Comparison of ENCODE assay signal across 8 mouse cellular contexts in the genomic region with DNA sequence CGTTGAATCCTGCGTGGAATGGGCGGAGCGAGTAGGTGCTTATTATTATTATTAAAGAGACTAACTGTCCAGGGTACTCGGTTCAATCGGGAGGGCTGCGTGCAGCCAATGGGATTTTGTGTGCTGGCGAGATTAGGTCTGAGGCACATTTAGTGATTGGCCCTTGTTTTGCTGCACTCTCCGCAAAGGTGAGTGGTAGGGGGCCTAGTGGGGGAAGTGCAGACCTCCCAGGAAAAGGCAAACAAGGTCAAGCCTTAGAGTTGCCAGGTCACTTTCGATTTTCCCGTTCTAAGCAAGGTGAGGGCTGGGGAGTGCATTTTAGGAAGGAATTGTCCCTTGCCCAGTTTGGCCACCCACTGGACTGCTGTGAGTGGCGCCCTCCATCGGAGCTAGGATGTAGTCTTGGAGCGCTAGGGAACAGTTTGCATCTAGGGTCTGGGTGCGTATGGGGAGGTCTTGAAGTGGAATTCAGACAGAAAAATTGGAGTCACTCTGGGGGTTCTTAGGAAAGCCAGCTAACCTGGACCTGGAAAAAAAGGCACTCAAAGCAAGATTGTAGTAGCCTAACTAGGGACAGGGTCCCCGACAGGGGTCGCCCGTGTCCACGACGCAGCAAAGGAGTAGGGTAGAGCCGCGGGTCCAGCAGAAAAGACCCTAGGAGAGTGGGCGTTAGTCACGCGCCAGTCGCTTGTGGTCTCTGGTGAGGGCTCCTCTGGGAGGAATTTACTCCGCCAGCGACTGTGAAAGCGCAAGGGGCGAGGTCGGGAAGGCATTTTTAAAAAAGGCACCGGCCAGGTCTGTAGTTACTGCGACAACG. TPM values are rescaled to one million over a fixed set of nuclear protein-coding genes. Genes with fewer than 3 reads are reported as not detected.
A peak's percentile ranks its signal among the peaks of the same experiment; 100 is the strongest.
DNase-seq lines count a peak whose midpoint lies in the region; ATAC-seq lines count a peak whose summit lies in the region.

No protein-coding gene starts in this region.

- DNase-seq in adrenal gland, adult (ENCODE audit: inconsistent age in 2 of 2, low spot score in 1 of 2) = peak; percentile 9 to 57
- DNase-seq in adrenal gland, adult 18-20 months (ENCODE audit: low spot score in 2 of 2) = no peak
- peak; percentile 35 for DNase-seq in ovary, postnatal 36 days (ENCODE audit: low spot score)
- no peak for DNase-seq in ovary, postnatal 10 days (ENCODE audit: low spot score)
- peak; percentile 25 to 40 for DNase-seq in kidney, postnatal 25 days

- under 1% methylated on average over 34 of the region's 34 CpGs for WGBS in heart, embryonic 11.5 days (ENCODE audit: insufficient replicate concordance)
- under 1% methylated on average over 34 of the region's 34 CpGs for WGBS in stomach, embryonic 16.5 days

- H3K4me3 ChIP-seq in heart, embryonic 11.5 days (ENCODE audit: low read depth, low read length) = peak overlapping the region; percentile 48
- peak overlapping the region; percentile 59 for H3K4me3 ChIP-seq in stomach, embryonic 16.5 days (replicated peaks; ENCODE audit: low read length)

- no peaks in the 10 kb centered on the region for H3K36me3 ChIP-seq in heart, embryonic 11.5 days (ENCODE audit: control insufficient read depth, insufficient read depth, low read length)
- H3K36me3 ChIP-seq in stomach, embryonic 16.5 days (ENCODE audit: control insufficient read depth, insufficient read depth, low read length) = no peaks in the 10 kb centered on the region

- H3K4me1 ChIP-seq in heart, embryonic 11.5 days (ENCODE audit: control insufficient read depth, insufficient read depth, low read length) = peaks cover 6% of the 10 kb centered on the region
- 0 out of 2 replicates have a peak, but pooled peaks cover 19% of the 10 kb centered on the region for H3K4me1 ChIP-seq in stomach, embryonic 16.5 days (ENCODE audit: control insufficient read depth, insufficient read depth, low read length)

- H3K4me2 ChIP-seq in heart, embryonic 11.5 days = peak overlapping the region; percentile 97
- H3K4me2 ChIP-seq in stomach, embryonic 16.5 days (ENCODE audit: low read depth, low read length) = peak overlapping the region; percentile 92

- H3K27ac ChIP-seq in heart, embryonic 11.5 days (ENCODE audit: low read depth, low read length) = no peak overlapping the region
- H3K27ac ChIP-seq in stomach, embryonic 16.5 days (ENCODE audit: low read length) = no peak overlapping the region

- H3K9me3 ChIP-seq in heart, embryonic 11.5 days (replicated peaks; ENCODE audit: control insufficient read depth, low read length) = no peaks in the 10 kb centered on the region
- no peaks in the 10 kb centered on the region for H3K9me3 ChIP-seq in stomach, embryonic 16.5 days (replicated peaks; ENCODE audit: control insufficient read depth, low read length)

- peaks cover 46% of the 10 kb centered on the region for H3K27me3 ChIP-seq in heart, embryonic 11.5 days (ENCODE audit: control insufficient read depth, insufficient read depth, low read length)
- H3K27me3 ChIP-seq in stomach, embryonic 16.5 days (ENCODE audit: control insufficient read depth, insufficient read depth, low read length) = peaks cover 35% of the 10 kb centered on the region

- ATAC-seq in heart, embryonic 11.5 days (replicated peaks; ENCODE audit: insufficient number of reproducible peaks, low FRiP score, low TSS enrichment) = 0 out of 2 replicates have a peak, but pooled peaks have one; percentile 28
- peak; percentile 28 for ATAC-seq in megakaryocyte progenitor cell, adult 5-6 weeks (replicated peaks; ENCODE audit: poor library complexity)
- ATAC-seq in stomach, embryonic 16.5 days (ENCODE audit: insufficient read depth, low FRiP score) = peak; percentile 68; the same call in 1 of the 2 replicates

- 0 out of 2 replicates have a peak overlapping the region, but pooled peaks have one; percentile 43 for H3K9ac ChIP-seq in heart, embryonic 11.5 days (ENCODE audit: low read depth, low read length)
- peak overlapping the region; percentile 54 for H3K9ac ChIP-seq in stomach, embryonic 16.5 days (ENCODE audit: low read length)

RNA-seq across cellular contexts. Expression of gene Sfmbt2, which starts 4.1 kb away (rescaled TPM):
- total RNA-seq in adrenal gland, adult 18-20 months (2021) = under 1 TPM; 0.33 to 0.54 TPM
- 1.5 and 1.6 TPM in 2 replicates for polyA plus RNA-seq in heart, embryonic 11.5 days (2014; fragmentation: Nextera tagmentation; extraction: Ambion mirVana)
- 0.77 and 0.85 TPM in 2 replicates for total RNA-seq in megakaryocyte progenitor cell, adult 5-6 weeks (2015)
- total RNA-seq in megakaryocyte progenitor cell, adult 5-6 weeks (2017) = 0.67 and 1.1 TPM in 2 replicates
- 2.0 and 2.2 TPM in 2 replicates for polyA plus RNA-seq in stomach, embryonic 16.5 days (2015; fragmentation: Nextera tagmentation; extraction: Ambion mirVana)

Comparison
In these comparisons a context has a peak if more than half of its experiments do, and no peak if none do; other contexts are left out.
1. DNase-seq: peak in adrenal gland, adult (2 of 2), ovary, postnatal 36 days (single experiment) and kidney, postnatal 25 days (2 of 2); none in adrenal gland, adult 18-20 months (0 of 2) and ovary, postnatal 10 days (single experiment).
2. Peak in every context shown above with its lines, with median percentiles within 50 percentile points of each other: ATAC-seq.